Mouse (Mus musculus) heart, embryonic 15.5 days (tissue): ENCODE data around the gene Bcat1. TPM values are rescaled to one million over a fixed set of nuclear protein-coding genes. Genes with fewer than 3 reads are reported as not detected.
A peak's percentile ranks its signal among the peaks of the same experiment; 100 is the strongest.

Source experiments
- ATAC-seq: fragments of 200-750 bp; cut with Nextera tagmentation; replicated peaks from 2 replicates; pipeline ENCODE4 v1.8.0; 2017; ENCODE audit warnings: low read depth, moderate TSS enrichment; ENCODE audit not compliant: insufficient number of reproducible peaks, insufficient read depth, low FRiP score
- H3K27ac ChIP-seq: fragments of 300-500 bp; sonication (generic); 2 replicates; pipeline ENCODE4 v1.5.1; 2015; ENCODE audit warnings: mild to moderate bottlenecking, inconsistent platforms
- H3K27me3 ChIP-seq: fragments of 300-500 bp; sonication (generic); 2 replicates; pipeline ENCODE4 v1.6.1; 2015; ENCODE audit warnings: inconsistent platforms
- H3K36me3 ChIP-seq: fragments of 300-500 bp; sonication (generic); 2 replicates; pipeline ENCODE4 v1.6.1; 2015; ENCODE audit warnings: mild to moderate bottlenecking, inconsistent platforms
- H3K4me1 ChIP-seq: fragments of 300-500 bp; sonication (generic); replicated peaks from 2 replicates; pipeline ENCODE4 v1.6.1; 2015; ENCODE audit warnings: inconsistent platforms
- H3K4me2 ChIP-seq: fragments of 300-500 bp; sonication (generic); 2 replicates; pipeline ENCODE4 v1.6.1; 2015; ENCODE audit warnings: inconsistent platforms, mild to moderate bottlenecking, moderate library complexity
- H3K4me3 ChIP-seq: fragments of 300-500 bp; sonication (generic); 2 replicates; pipeline ENCODE4 v1.5.1; 2015; ENCODE audit warnings: mild to moderate bottlenecking, inconsistent platforms
- H3K9ac ChIP-seq: fragments of 300-500 bp; sonication (generic); 2 replicates; pipeline ENCODE4 v1.6.1; 2015; ENCODE audit warnings: mild to moderate bottlenecking, inconsistent platforms
- H3K9me3 ChIP-seq: fragments of 300-500 bp; sonication (generic); replicated peaks from 2 replicates; pipeline ENCODE4 v1.6.1; 2016; ENCODE audit warnings: inconsistent platforms
- WGBS: fragments of 180-500 bp; shearing (Covaris S2); methylation state at CpG from one replicate; pipeline ENCODE4 v1.1.7; 2015; ENCODE audit warnings: mixed read lengths; 5-methylcytosine and 5-hydroxymethylcytosine counted together
- polyA plus RNA-seq: library from polyadenylated mRNA; unstranded; fragments of >200 nt; fragmentation: Nextera tagmentation; extraction: Ambion mirVana; gene quantifications from 2 replicates; pipeline ENCODE4 v1.2.1, GENCODE M21; 2015

The Bcat1 gene
- polyA plus RNA-seq, 1 experiment from 2014 or later: 3.3 TPM

DNA sequence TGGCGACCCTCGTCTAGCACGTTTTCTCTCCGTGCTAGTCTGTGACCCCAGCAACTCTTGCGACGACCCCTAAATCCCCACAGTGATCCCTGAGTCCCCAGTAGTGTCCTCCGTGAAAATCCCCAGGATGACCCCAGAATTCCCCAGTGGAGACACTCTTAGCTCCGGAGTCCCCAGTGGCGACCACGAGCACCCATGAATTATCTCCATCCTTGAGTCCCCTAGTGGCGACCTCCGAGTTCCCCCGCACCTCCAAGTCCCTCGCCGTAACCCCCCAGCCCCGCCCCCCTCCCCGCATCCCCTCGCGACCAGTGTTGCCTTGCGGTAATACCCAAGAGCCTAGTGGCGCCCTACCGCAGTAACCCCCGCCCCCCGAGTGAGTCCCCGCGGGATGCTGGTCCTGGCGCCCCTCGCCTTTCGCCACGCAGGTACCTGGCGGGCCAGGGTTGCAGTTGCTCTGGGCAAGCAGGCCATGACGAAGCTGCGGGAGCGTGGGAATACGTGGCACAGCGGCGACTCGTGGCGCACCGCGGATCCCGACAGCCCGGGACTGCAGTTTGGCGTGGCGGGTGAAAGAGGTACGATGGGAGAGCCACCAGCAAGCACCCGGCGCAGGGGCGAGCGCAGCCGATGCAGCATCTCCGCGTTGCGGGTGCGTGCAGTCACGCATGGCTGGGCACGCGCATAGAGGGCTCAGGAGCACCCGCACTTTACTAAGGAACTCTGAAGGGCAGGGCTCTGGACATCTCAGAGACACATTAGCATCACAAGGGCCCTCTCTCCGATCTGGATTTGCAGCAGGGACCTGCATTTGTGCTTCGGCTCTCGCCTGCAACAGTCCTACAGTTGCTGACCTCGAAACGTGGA, 27.6 kb downstream of the Bcat1 start:
- Histone ChIP-seq H3K9ac (peak overlapping the region; percentile 37; the same call in 1 of the 2 replicates), H3K27ac (no peak overlapping the region), H3K4me2 (peak overlapping the region; percentile 95), H3K9me3 (no peaks in the 10 kb centered on the region), H3K27me3 (peaks cover 23% of the 10 kb centered on the region), H3K36me3 (no peaks in the 10 kb centered on the region), H3K4me1 (peaks cover 14% of the 10 kb centered on the region), H3K4me3 (peak overlapping the region; percentile 50)
- WGBS: 6% methylated on average over 64 of the region's 64 CpGs
- ATAC-seq: peak; percentile 11

DNA sequence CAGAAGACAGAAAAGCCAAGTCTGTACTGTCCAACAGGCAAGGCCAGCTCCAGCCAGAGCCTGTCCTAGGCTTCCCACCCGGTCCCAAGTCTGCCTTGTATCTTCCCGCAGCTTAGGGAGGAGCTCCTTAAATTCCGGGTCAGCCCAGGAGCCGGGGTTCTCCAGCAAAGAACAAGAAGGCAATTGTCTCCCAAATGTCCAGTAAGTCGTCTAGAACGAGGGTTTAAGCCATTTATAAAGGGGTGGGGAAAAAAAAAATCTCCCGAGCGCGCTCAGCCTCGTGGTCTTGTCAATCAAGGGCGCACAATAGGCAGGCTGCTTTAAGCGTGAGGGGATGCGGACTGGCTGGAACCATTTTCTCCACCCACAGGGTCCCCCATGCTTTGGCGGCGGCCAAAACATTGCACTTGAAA, 28.5 kb downstream of the Bcat1 start:
- Histone ChIP-seq H3K9ac (no peak overlapping the region), H3K36me3 (no peaks in the 10 kb centered on the region), H3K4me3 (peak overlapping the region; percentile 50), H3K27ac (no peak overlapping the region), H3K4me2 (peak overlapping the region; percentile 95), H3K4me1 (peaks cover 14% of the 10 kb centered on the region), H3K9me3 (no peaks in the 10 kb centered on the region), H3K27me3 (peaks cover 23% of the 10 kb centered on the region)
- ATAC-seq: no peak
- 1% methylated on average over 15 of the region's 15 CpGs for WGBS

DNA sequence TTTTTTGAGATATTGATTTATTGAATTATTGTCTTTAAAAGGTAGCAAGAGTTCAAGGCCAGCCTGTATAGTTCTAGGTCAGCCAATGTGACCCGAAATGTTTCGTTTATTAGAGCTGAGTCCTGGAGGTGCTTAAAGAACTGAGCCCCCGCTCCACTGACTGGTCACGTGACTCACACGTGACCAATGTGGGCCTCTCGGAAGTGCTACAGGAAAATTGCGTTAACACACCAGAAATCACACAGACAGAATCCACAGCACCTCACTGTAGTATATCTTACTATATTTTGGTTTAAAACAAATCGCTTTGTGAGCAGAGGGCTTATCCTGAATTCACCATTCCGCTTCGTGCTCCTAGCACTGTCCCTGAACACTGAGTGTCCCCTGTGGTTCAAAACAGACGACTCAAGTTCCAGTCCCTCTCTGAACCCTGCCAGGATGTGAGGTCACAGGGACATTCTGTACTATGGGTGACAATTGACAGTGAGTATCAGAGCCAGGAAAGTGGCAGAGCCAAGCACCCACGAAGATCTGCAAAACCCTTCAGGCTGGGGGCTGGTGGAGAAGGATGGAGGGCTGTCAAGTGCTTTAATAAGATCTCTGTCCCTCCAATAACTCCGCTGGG, 29.6 kb downstream of the Bcat1 start:
- H3K9me3 ChIP-seq: no peaks in the 10 kb centered on the region
- no peak overlapping the region for H3K9ac ChIP-seq
- no peak overlapping the region for H3K27ac ChIP-seq
- H3K4me3 ChIP-seq: no peak overlapping the region
- peaks cover 14% of the 10 kb centered on the region for H3K4me1 ChIP-seq
- 79% methylated on average over 13 of the region's 13 CpGs for WGBS
- no peak for ATAC-seq
- H3K4me2 ChIP-seq: no peak overlapping the region
- no peaks in the 10 kb centered on the region for H3K36me3 ChIP-seq
- peaks cover 23% of the 10 kb centered on the region for H3K27me3 ChIP-seq

DNA sequence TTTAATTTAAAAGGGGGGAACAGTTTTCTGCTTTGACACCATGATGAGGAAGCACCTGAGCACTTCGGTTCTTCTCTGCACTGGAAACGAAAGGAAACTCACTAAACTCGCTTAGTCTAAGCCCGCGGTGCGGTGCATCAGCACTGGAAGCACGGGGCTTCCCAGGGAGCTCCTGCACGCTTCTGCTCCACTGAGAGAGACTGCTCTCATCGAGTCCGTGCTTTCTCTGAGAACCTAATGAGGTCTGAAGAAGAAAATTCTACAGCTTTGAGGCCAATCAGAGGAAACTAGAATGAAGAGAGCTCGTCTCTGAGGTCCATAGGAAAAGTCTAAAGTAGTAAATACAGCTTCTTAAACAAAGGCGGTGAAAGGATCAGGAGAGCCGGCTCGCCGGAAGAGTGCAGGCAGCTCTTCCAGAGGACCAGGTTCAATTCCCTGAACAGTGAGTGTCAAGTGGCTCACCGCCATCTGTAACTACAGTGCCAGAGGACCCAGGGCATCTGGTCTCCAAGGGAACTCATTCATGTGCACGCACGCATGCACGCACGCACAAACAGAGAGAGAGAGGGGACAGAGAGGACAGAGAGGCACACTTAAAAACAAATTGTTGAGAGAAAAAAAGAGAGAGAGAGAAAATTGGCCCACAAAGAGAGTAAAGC, 30.9 kb downstream of the Bcat1 start:
- Histone ChIP-seq H3K9me3 (no peaks in the 10 kb centered on the region), H3K27me3 (peaks cover 23% of the 10 kb centered on the region), H3K9ac (no peak overlapping the region), H3K4me3 (no peak overlapping the region), H3K27ac (no peak overlapping the region), H3K4me1 (peaks cover 14% of the 10 kb centered on the region), H3K36me3 (no peaks in the 10 kb centered on the region), H3K4me2 (no peak overlapping the region)
- 88% methylated on average over 20 of the region's 20 CpGs for WGBS
- no peak for ATAC-seq

DNA sequence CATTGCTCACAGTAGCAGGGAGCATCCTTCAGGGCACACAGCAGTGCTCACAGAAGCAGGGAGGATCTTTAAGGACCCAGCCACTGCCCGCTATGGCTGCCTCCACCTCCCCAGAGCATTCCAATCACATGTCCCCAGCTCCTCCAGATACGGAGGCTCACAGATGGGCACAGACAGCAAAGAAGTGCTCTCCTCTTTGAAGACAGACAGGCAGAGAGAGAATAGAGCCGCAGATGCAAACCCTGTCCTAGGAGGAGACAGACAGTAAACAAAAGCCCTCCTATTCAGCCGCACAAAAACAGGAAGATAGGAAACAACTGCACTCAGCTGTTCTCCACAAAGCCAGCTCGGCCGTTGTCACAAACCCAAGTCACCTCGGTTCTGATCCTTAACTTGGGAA, 35.3 kb downstream of the Bcat1 start:
- Histone ChIP-seq H3K9me3 (no peaks in the 10 kb centered on the region), H3K4me2 (no peak overlapping the region), H3K4me3 (no peak overlapping the region), H3K36me3 (no peaks in the 10 kb centered on the region), H3K27ac (no peak overlapping the region), H3K9ac (no peak overlapping the region), H3K27me3 (no peaks in the 10 kb centered on the region), H3K4me1 (no peaks in the 10 kb centered on the region)
- 40% methylated on average over 7 of the region's 7 CpGs for WGBS
- no peak for ATAC-seq

DNA sequence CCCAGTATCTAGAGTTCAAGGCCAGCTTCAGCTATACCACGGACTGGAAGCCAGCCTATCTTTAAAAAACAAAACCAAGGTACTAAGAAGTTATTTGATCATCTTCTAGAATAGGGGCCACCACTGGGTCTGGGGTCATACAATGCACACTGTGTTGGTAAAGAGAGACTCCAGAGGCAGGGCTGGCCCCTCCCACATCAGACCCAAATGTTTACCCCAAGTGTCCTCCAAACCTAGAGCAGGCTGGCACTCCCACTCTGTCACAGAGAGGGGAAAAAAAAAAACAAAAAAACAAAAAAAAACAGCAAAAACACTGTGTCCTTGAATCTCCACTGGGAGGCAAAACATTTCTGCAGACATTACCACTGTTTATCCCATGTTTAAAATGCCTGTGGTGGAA, 38.4 kb downstream of the Bcat1 start:
- ATAC-seq: no peak
- Histone ChIP-seq H3K4me2 (no peak overlapping the region), H3K9me3 (no peaks in the 10 kb centered on the region), H3K27me3 (no peaks in the 10 kb centered on the region), H3K4me3 (no peak overlapping the region), H3K36me3 (no peaks in the 10 kb centered on the region), H3K27ac (no peak overlapping the region), H3K9ac (no peak overlapping the region), H3K4me1 (no peaks in the 10 kb centered on the region)
- 74% methylated on average over 1 of the region's 1 CpGs for WGBS

DNA sequence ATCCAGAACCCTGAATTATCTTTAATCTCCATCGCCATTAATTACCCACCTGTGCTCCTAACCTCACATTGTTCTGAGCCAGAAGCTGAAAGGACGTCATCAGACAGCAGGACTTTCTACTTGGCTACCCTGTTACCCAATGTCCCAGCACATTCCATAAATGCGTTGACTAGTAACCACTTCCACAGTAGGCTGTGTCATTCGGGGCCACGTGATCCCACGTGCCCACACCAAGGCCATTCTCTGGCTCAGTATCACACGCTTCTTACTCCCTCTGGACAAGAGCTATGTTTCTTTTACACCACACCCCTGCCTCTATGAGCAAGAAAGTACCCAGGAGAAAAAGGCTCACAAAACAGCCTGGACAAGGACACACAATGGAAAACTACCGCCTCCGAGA, 40.6 kb downstream of the Bcat1 start:
- no peaks in the 10 kb centered on the region for H3K36me3 ChIP-seq
- no peaks in the 10 kb centered on the region for H3K9me3 ChIP-seq
- no peak overlapping the region for H3K9ac ChIP-seq
- no peak overlapping the region for H3K4me3 ChIP-seq
- no peak overlapping the region for H3K4me2 ChIP-seq
- H3K27me3 ChIP-seq: no peaks in the 10 kb centered on the region
- 86% methylated on average over 9 of the region's 9 CpGs for WGBS
- no peak overlapping the region for H3K27ac ChIP-seq
- ATAC-seq: no peak
- H3K4me1 ChIP-seq: no peaks in the 10 kb centered on the region

DNA sequence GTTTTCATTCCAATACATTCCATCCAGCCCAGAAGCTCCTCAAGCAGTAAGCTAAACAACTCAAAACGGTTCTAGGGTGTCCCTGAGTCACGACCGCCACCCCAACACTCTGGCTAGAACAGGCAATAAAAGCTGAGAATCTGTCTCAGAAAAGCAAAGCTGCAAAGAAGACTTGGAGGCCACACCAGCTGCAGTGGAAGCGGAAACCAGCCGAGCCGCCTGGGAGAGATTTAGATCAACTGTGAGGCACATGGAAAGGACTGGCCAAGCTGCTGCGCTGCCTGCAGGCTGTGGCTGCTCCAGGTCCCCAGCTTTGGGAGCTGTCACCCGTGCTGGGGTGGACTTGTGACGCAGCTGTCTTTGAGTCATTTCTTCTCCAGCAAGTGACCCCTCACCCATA, 45.4 kb downstream of the Bcat1 start:
- no peak for ATAC-seq
- 75% methylated on average over 9 of the region's 9 CpGs for WGBS

DNA sequence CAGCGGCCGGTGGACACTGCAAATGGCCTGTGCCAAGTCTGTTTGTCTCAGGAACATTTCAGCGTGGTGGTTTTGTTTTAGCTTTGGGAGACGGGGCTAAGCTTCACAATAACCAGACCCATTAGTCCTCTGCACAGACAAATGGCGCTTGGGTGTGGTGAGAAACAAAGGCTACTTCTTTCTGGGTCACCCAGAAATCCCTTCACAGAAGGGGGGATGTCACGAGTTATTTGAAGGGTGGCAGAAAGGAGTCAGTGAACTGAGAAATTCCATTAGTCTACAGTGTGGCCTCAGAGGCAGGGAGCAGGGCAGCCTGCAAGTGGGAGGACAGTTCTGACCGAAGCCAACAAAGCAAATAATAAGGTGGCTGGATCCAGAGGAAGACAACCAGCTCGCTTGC, 52.0 kb downstream of the Bcat1 start:
- H3K4me3 ChIP-seq: no peak overlapping the region
- 82% methylated on average over 8 of the region's 8 CpGs for WGBS
- no peak for ATAC-seq

More for the DNA sequence above, 45.4 kb downstream of the Bcat1 start:
- Histone ChIP-seq H3K4me2 (no peak overlapping the region), H3K9ac (no peak overlapping the region), H3K27me3 (no peaks in the 10 kb centered on the region), H3K36me3 (no peaks in the 10 kb centered on the region), H3K4me1 (no peaks in the 10 kb centered on the region; the same call in 1 of the 2 replicates), H3K9me3 (no peaks in the 10 kb centered on the region), H3K4me3 (no peak overlapping the region), H3K27ac (no peak overlapping the region)

DNA sequence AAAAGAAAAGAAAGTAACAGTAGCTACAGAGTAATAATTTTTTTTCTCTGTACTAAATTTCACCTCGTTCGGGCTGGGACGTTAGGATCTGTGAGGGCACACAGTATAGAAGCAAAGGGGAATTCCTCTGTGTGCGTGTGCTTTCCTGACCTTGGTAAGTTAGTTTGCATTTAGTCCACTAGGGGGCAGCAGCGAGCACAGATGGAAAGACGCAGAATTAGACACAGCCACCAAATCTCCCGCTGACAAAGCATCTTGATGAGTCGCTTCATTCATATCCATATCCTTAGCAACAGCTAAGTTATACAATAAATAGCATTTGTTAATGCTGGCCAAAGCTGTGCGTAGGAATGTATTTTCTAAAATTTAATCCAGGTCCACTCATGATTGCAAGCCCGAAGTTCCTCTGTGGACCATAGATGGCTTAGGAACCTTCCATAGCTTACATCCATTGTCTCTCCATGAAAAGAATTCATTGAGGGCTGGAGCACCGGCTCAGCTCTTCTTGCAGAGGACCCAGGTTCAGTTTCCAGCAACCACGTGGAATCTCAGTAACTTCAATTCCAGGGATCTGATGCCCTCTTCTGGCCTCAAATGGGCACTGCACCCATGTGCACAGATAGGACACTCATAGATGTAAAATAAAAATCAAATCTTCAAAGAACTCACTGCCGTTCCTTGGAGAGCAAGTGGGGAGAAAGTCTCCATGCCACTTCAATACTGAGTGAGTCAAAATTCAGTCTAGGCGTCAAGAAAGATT, 52.8 kb downstream of the Bcat1 start:
- Histone ChIP-seq H3K36me3 (no peaks in the 10 kb centered on the region), H3K4me1 (no peaks in the 10 kb centered on the region), H3K4me2 (no peak overlapping the region), H3K27ac (no peak overlapping the region), H3K4me3 (no peak overlapping the region), H3K9ac (no peak overlapping the region), H3K9me3 (no peaks in the 10 kb centered on the region; the same call in 1 of the 2 replicates), H3K27me3 (no peaks in the 10 kb centered on the region)
- no peak for ATAC-seq
- WGBS: 82% methylated on average over 14 of the region's 14 CpGs

More for the DNA sequence above, 52.0 kb downstream of the Bcat1 start:
- Histone ChIP-seq H3K9ac (no peak overlapping the region), H3K27ac (no peak overlapping the region), H3K4me2 (no peak overlapping the region), H3K4me1 (no peaks in the 10 kb centered on the region), H3K9me3 (no peaks in the 10 kb centered on the region; the same call in 1 of the 2 replicates), H3K36me3 (no peaks in the 10 kb centered on the region), H3K27me3 (no peaks in the 10 kb centered on the region)

DNA sequence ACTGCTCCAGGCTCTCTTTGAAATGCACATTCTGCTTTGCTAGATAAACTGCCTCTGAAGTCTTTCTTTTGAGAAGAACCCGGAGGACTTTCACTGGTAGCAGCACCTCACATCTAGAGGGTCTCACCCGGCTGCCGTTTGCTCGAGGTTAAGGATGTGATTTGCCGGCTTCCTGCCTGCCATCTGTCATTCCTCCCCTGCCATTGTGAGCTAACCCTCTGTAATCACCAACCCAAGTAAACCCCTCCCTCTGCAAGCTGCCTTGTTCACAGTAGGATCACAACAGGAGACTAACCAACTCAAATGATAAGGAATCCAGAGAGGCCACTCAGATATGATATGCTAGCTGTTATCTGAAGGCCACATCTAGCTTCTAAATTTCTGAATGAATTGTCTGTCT, 53.6 kb downstream of the Bcat1 start:
- no peaks in the 10 kb centered on the region for H3K27me3 ChIP-seq
- no peaks in the 10 kb centered on the region for H3K4me1 ChIP-seq
- ATAC-seq: no peak
- H3K27ac ChIP-seq: no peak overlapping the region
- H3K4me3 ChIP-seq: no peak overlapping the region
- 45% methylated on average over 5 of the region's 5 CpGs for WGBS
- H3K36me3 ChIP-seq: no peaks in the 10 kb centered on the region
- H3K4me2 ChIP-seq: no peak overlapping the region
- H3K9ac ChIP-seq: no peak overlapping the region
- no peaks in the 10 kb centered on the region; the same call in 1 of the 2 replicates for H3K9me3 ChIP-seq
